Mouse (Mus musculus): ENCODE data around the gene Ciita.

The Ciita gene

DNA sequence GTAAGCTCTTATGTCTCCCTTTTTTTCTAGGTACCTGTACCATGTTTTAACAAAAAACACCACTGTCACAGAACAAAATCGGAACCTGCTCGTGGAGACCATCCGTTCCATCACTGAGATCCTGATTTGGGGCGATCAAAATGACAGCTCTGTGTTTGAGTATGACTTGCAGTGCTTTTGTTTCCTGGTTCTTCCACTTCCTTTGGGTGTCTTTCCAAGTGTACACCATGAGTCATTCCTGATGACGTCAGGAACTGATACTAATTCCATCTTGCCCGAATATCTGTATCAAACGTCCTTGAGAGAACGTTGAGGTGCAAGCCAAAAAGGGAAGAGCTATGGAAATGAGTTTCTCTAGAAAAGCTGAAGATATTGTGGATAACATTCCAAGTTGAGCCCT, 80.1 kb downstream of the Ciita start:
- no peak for DNase-seq (ENCODE audit: low spot score)

DNA sequence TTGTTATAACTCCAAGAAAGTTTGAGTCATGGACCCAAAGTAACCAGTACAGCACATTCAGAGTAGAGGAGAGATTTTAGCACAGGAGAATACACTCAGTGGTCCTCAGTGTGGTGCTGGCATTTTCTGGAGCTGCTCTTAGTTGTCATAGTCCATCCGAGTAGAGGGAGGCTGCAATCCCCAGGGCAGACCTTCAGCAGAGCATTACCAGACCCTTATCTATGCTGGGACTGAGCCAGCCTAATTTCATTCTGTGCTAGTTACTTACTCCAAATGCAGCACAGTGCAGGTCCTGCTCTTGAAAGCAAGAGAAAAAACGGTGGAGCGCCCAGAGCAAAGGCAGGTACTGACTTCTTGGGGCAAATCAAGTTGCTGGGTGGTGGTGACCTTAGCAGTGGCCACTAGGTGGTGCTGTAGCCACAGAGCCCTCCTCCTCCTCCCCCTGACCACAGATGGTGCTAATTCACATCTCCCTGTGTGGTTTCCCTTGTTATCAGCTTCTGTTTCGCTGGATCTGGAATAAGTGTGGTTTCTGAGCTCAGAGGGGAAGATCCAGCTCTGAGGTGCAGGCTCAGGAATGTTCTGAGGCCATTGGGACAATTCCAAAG, 85.5 kb downstream of the Ciita start:
- DNase-seq (ENCODE audit: low spot score) = peak; percentile 71

DNA sequence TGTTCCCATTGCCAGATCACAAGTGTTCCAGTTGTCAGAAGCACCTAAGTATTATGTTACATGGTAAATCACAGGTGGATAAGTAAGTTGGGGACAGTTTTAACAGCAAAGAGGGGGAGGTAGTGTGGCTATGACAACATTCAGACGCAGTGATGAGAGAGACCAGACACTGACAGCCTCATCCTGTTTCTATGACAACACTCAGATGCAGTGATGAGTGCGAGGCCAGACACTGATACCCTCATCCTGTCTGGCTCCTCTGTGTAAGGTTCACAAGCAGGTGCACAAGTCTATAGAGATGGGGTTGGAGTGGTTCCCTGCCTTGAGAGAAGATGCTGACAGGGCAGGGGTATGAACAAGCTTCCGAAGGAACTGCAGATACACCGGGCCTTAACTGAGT, 87.3 kb downstream of the Ciita start:
- DNase-seq (ENCODE audit: low spot score) = no peak

DNA sequence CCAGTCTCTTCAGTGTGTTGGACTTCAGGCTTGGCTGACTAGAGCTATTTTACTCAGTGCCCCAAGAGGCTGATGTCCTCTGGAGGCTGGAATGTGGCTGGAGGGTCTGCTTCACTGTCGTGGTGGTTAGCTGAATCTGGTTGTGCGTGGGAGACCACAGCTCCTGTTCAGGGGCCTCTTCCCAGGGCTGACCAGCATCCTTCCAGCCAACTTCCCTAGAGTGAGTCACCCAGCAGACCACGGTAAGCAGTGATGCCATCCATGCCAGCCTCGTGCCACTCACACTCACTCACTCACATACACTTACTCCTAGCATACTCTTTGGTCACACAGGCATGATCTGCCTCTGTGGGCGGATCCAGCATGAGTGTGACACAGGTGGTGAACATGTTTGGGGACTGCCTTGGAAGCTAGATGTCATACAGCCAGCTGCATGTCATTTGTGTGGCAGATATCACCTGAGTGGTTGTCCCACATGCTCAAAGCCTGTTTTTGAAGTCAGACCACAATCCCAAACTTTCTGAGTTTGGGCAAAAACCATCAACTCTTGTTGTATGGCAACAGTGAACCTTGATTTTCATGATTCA, 90.0 kb downstream of the Ciita start:
- no peak for DNase-seq (ENCODE audit: low spot score)

DNA sequence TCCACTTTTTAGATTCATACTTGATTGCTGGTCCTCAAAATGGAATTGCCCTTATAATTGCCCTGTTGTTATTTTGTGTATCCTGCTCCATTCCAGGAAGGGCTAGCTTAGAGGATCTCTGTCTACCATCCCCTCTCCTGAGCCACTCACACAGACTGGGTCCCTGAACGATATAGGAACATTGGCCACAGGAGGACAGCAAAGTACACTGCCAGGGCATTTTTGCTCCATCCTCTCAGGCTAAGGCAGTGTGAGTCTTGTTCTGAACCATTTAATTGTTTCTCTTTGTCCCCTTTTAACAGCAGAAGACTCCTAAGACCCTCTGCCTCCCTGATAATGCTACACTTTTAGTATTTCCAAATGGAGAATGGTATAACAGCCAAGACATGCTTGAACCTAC, 90.8 kb downstream of the Ciita start:
- peak; percentile 71 for DNase-seq (ENCODE audit: low spot score)

DNA sequence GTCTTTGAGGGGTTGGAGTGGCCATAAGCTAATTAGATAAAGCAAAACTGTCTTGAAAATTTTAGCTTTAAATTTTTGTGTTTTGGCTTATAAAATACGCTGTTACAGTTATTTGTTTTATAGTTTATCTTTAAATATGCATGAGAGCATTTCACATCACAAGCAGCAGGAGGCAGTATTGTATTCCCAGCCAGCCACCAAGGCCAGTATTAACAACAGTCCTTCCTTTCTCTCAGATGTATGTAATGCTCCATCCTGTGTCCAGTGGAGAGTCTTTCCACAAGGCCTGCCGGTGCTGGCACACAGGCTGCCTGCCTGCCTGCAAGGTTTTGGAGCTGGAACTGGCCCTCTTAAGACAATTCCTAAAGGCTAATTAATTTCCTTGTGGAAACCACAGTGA, 92.0 kb downstream of the Ciita start:
- DNase-seq (ENCODE audit: low spot score) = no peak

DNA sequence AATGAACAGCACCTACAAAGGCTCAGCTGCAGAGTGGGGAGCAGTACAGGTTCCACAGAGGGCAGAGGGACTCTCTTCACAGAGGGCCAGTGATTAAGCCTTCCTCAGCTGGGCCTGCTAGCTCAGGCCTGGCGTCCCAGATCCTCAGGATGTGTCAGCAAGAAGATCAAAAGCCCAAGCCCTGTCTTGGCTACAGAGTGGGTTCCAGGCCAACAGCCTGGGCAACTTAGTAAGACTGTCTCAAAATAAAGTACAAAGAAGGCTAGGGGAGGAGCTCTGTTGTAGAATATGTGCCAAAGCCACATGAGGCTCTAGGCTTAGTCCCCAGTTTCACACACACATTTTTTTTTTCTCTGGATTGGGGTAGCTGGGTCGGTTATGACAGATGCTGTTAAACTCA, 95.1 kb downstream of the Ciita start:
- no peak for DNase-seq (ENCODE audit: low spot score)

DNA sequence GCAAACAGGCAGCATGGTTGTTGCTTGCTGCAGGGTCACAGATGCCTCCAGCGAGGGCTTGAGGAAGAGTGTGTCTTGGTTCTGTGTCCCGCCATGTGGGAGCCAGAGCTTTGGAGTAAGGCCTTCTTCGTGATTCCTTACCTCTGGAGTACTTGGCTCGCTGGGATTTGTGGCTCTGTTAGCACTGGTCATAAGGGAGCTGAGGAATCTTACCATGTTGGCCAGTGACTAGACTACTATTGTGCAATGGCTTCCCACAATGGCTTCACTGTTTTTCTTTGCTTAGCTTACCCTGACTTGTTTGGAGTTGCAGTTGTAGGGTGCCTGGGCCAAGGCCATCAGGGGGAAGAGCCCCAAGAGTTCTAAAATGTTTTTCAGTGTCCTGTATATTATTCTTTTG, 96.1 kb downstream of the Ciita start:
- DNase-seq (ENCODE audit: low spot score) = no peak

DNA sequence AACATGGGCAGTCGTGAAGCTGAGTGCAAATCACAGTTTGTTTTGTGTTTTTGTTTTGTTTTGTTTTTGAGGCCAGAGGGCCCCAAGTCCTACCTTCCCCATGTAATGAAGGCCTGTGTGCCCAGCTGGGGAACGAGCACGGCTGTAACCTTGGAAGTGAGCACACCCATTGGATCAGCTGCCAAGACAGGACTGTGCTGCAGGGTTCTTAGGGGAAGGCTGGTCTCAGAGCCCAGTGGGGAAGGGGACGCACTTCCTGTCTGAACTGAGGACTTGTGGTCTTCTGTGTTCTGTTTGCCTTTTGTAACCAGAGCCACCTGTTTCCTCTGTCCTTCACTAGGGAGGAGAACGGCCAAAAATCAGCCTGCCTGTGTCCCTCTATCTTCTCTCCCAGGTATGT, 97.7 kb downstream of the Ciita start:
- no peak for DNase-seq (ENCODE audit: low spot score)

All from layer of hippocampus, adult 11-12 months (tissue).